ENCODE assay signal across 24 mouse cellular contexts in the genomic region with DNA sequence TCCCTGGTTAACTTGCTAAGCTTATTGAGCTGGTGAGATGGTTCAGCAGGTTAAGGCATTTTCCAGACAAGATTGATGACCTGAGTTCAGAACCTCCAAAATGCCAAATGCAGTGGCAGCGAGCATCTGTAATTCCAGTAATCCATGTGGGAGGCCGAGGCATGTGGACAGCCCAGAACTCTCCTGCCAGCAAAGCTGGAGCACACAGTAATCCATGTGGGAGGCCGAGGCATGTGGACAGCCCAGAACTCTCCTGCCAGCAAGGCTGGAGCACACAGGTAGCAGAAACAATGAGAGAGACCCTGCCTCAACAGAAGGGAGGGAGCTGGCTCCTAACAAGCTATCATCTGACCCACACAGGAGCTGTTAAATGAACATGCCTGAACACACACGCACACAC. TPM values are rescaled to one million over a fixed set of nuclear protein-coding genes. Genes with fewer than 3 reads are reported as not detected.
DNase-seq lines count a peak whose midpoint lies in the region; ATAC-seq and TF ChIP-seq lines count a peak whose summit lies in the region.
"Had no signal": no experiment of that assay in that cellular context is flagged by ENCODE, and none has a peak within 500 bp of the region (broad histone marks: within the 10 kb centered on the region; RNA-seq: fewer than 3 reads in every experiment).

No protein-coding gene starts in this region.

- TF ChIP-seq CTCF in gastrocnemius, adult 2 months (IDR thresholded peaks at IDR 0.05), result no peak

- no peak overlapping the region for H3K4me2 ChIP-seq in midbrain, embryonic 11.5 days
- no peak overlapping the region for H3K4me2 ChIP-seq in midbrain, embryonic 15.5 days
- H3K4me2 ChIP-seq: embryonic facial prominence, embryonic 12.5 days; forebrain, embryonic 13.5 days; forebrain, embryonic 15.5 days had no signal

- 83% methylated on average over 4 of the region's 4 CpGs for WGBS in midbrain, embryonic 11.5 days
- WGBS in midbrain, embryonic 15.5 days, result 83% methylated on average over 4 of the region's 4 CpGs

- no peak overlapping the region for H3K9ac ChIP-seq in midbrain, embryonic 11.5 days (ENCODE audit: low read length)
- H3K9ac ChIP-seq in midbrain, embryonic 15.5 days, result no peak overlapping the region
- H3K9ac ChIP-seq: embryonic facial prominence, embryonic 12.5 days; forebrain, embryonic 13.5 days; forebrain, embryonic 15.5 days had no signal

- H3K36me3 ChIP-seq in midbrain, embryonic 11.5 days (ENCODE audit: control insufficient read depth, insufficient read depth, low read length), result no peaks in the 10 kb centered on the region
- H3K36me3 ChIP-seq in midbrain, embryonic 15.5 days (replicated peaks), result no peaks in the 10 kb centered on the region
- H3K36me3 ChIP-seq: embryonic facial prominence, embryonic 10.5 days; embryonic facial prominence, embryonic 12.5 days; forebrain, embryonic 15.5 days; G1E had no signal

- no peaks in the 10 kb centered on the region for H3K27me3 ChIP-seq in midbrain, embryonic 11.5 days (ENCODE audit: control insufficient read depth, insufficient read depth, low read length)
- H3K27me3 ChIP-seq in midbrain, embryonic 15.5 days (replicated peaks), result no peaks in the 10 kb centered on the region
- H3K27me3 ChIP-seq: CH12.LX; embryonic facial prominence, embryonic 12.5 days; forebrain, embryonic 13.5 days; forebrain, embryonic 15.5 days had no signal

- peak; percentile 25 for DNase-seq in gastrocnemius, adult 2 months
- no peak for DNase-seq in gastrocnemius, adult 18-20 months (ENCODE audit: low spot score)
- peak; percentile 88 for DNase-seq in heart, adult 11 months
- DNase-seq in heart, postnatal 4 days, result no peak
- DNase-seq in midbrain, embryonic 11.5 days (ENCODE audit: low spot score, missing footprints), result peak; percentile 59
- DNase-seq: adrenal gland, adult 8-10 months; adrenal gland, postnatal 14 days; adrenal gland, postnatal 36 days; B cell, adult 2 months; cerebellum, adult 11-12 months; cerebellum, adult 2 months; cerebellum, adult 9-10 months; cerebellum, postnatal 10 days; cerebellum, postnatal 25 days had no signal

- ATAC-seq in midbrain, embryonic 11.5 days (ENCODE audit: low FRiP score), result no peak
- no peak for ATAC-seq in midbrain, embryonic 15.5 days (replicated peaks)
- ATAC-seq: activated CD4-positive, CD25-positive, alpha-beta regulatory T cell, adult 4 months; CD4-positive, CD25-positive, alpha-beta regulatory T cell, adult 4 months; forebrain, embryonic 13.5 days; forebrain, embryonic 15.5 days; Patski had no signal

- H3K27ac ChIP-seq in gastrocnemius, adult 2 months, result no peak overlapping the region
- no peak overlapping the region for H3K27ac ChIP-seq in midbrain, embryonic 11.5 days (ENCODE audit: low read depth, low read length)
- H3K27ac ChIP-seq in midbrain, embryonic 15.5 days, result no peak overlapping the region
- H3K27ac ChIP-seq: embryonic facial prominence, embryonic 10.5 days; embryonic facial prominence, embryonic 12.5 days; forebrain, embryonic 13.5 days; forebrain, embryonic 15.5 days had no signal

- H3K9me3 ChIP-seq in midbrain, embryonic 11.5 days (ENCODE audit: control insufficient read depth, low read length), result no peaks in the 10 kb centered on the region
- no peaks in the 10 kb centered on the region for H3K9me3 ChIP-seq in midbrain, embryonic 15.5 days
- H3K9me3 ChIP-seq: embryonic facial prominence, embryonic 10.5 days; embryonic facial prominence, embryonic 12.5 days; forebrain, embryonic 13.5 days; forebrain, embryonic 15.5 days; G1E had no signal

- no peak overlapping the region for H3K4me3 ChIP-seq in gastrocnemius, adult 2 months
- H3K4me3 ChIP-seq in midbrain, embryonic 11.5 days (ENCODE audit: low read depth, low read length), result no peak overlapping the region
- H3K4me3 ChIP-seq in midbrain, embryonic 15.5 days, result no peak overlapping the region
- H3K4me3 ChIP-seq: embryonic facial prominence, embryonic 10.5 days; embryonic facial prominence, embryonic 12.5 days; forebrain, embryonic 13.5 days; forebrain, embryonic 15.5 days had no signal

- H3K4me1 ChIP-seq in midbrain, embryonic 11.5 days (ENCODE audit: control insufficient read depth, insufficient read depth, low read length), result no peaks in the 10 kb centered on the region
- H3K4me1 ChIP-seq in midbrain, embryonic 15.5 days, result no peaks in the 10 kb centered on the region; the same call in 1 of the 2 replicates
- H3K4me1 ChIP-seq: embryonic facial prominence, embryonic 12.5 days had no signal

- intact Hi-C loops in gastrocnemius, adult 2 months (cut with DNase I), result no loop called here

RNA-seq across cellular contexts. Expression of a gene that starts 13.2 kb away (rescaled TPM):
- not detected for total RNA-seq in gastrocnemius, adult 2 months (2021)
- total RNA-seq in gastrocnemius, adult 18-20 months (2021), result not detected
- under 1 TPM in 1 of 2 experiments, not detected in 1; 0.07 TPM for total RNA-seq in heart, postnatal 4 days (2021)
- polyA plus RNA-seq in midbrain, embryonic 11.5 days (2014; fragmentation: Nextera tagmentation; extraction: Ambion mirVana), result 1.1 and 1.4 TPM in 2 replicates
- 3.0 and 3.4 TPM in 2 replicates for polyA plus RNA-seq in midbrain, embryonic 15.5 days (2015; fragmentation: Nextera tagmentation; extraction: Ambion mirVana)
- total RNA-seq: CH12.LX had no signal
- polyA plus RNA-seq: G1E, Patski had no signal

Comparison
In these comparisons a context has a peak if more than half of its experiments do, and no peak if none do; other contexts are left out.
1. DNase-seq: peak in gastrocnemius, adult 2 months (single experiment), heart, adult 11 months (single experiment) and midbrain, embryonic 11.5 days (single experiment); none in gastrocnemius, adult 18-20 months (single experiment) and heart, postnatal 4 days (single experiment).